Mouse (Mus musculus) spleen, embryonic (tissue): Measurements from ENCODE around the gene Nfe2l1.
"Not testable (repeated sequence)": the region's sequence is repeated elsewhere in the genome, so short reads cannot be mapped to it uniquely, and the experiment has no call there.

Experiments used
- CTCF ChIA-PET: fragments of 350-600 bp; sonication (Branson Sonifier 250); formaldehyde crosslinking; loops from one replicate; lab custom pipeline; 2022; lab: Charles Lee

The Nfe2l1 gene

GRCm38 (mm10) chr11:96786731-96787450, 42.9 kb downstream of the Nfe2l1 start:
- CTCF ChIA-PET = interaction anchor here (0.6 kb wide), 4 partner anchors 21 to 94 kb away, joined by 3 to 6 read pairs (median 6); no protein-coding TSS in a partner anchor

GRCm38 (mm10) chr11:96784847-96785246, 44.9 kb downstream of the Nfe2l1 start:
- CTCF ChIA-PET = interaction anchor here (0.7 to 0.9 kb wide), 2 partner anchors 9 to 14 kb away, joined by 3 to 5 read pairs; no protein-coding TSS in a partner anchor

GRCm38 (mm10) chr11:96781425-96781824, 48.3 kb downstream of the Nfe2l1 start:
- CTCF ChIA-PET = interaction anchor here (0.7 to 1.0 kb wide), 2 partner anchors 34 to 55 kb away, joined by 3 read pairs; no protein-coding TSS in a partner anchor

GRCm38 (mm10) chr11:96780306-96780705, 49.5 kb downstream of the Nfe2l1 start:
- CTCF ChIA-PET = interaction anchor here (0.7 kb wide), 1 partner anchor 13 kb away, joined by 4 read pairs; no protein-coding TSS in a partner anchor

- CTCF ChIA-PET = not testable (repeated sequence)
Observed at GRCm38 (mm10) chr11:96778061-96778627, 51.6 kb downstream of the Nfe2l1 start.

GRCm38 (mm10) chr11:96776968-96777962, 52.5 kb downstream of the Nfe2l1 start, which contains the start of gene Snx11:
Gene Snx11, minus strand, starts transcription at chr11:96777559.
- CTCF ChIA-PET = interaction anchor here (0.5 kb wide), 1 partner anchor 19 kb away, joined by 5 read pairs; no protein-coding TSS in a partner anchor

- CTCF ChIA-PET = interaction anchor here (0.6 kb wide), 2 partner anchors 9 to 74 kb away, joined by 3 read pairs; no protein-coding TSS in a partner anchor
Observed at GRCm38 (mm10) chr11:96776068-96776467, 53.7 kb downstream of the Nfe2l1 start.

- CTCF ChIA-PET = interaction anchor here (0.6 kb wide), 1 partner anchor 121 kb away, joined by 4 read pairs; no protein-coding TSS in a partner anchor
Observed at GRCm38 (mm10) chr11:96775665-96776064, 54.1 kb downstream of the Nfe2l1 start.

GRCm38 (mm10) chr11:96775063-96775462, 54.7 kb downstream of the Nfe2l1 start:
- CTCF ChIA-PET = interaction anchor here (0.6 to 1.4 kb wide), 2 partner anchors 88 to 120 kb away, joined by 3 to 4 read pairs; no protein-coding TSS in a partner anchor

GRCm38 (mm10) chr11:96774536-96774935, 55.2 kb downstream of the Nfe2l1 start:
- CTCF ChIA-PET = interaction anchor here (0.8 to 1.4 kb wide), 2 partner anchors 87 to 88 kb away, joined by 3 read pairs; no protein-coding TSS in a partner anchor

GRCm38 (mm10) chr11:96772413-96772812, 57.4 kb downstream of the Nfe2l1 start:
- CTCF ChIA-PET = interaction anchor here (0.9 kb wide), 1 partner anchor 90 kb away, joined by 3 read pairs; no protein-coding TSS in a partner anchor

- CTCF ChIA-PET = interaction anchor here (0.8 to 1.0 kb wide), 3 partner anchors 9 to 249 kb away, joined by 3 to 5 read pairs (median 4); no protein-coding TSS in a partner anchor
Observed at GRCm38 (mm10) chr11:96771274-96771975, 58.3 kb downstream of the Nfe2l1 start.

- CTCF ChIA-PET = no interaction called here
Observed at GRCm38 (mm10) chr11:96768240-96768639, 61.5 kb downstream of the Nfe2l1 start.
